Mouse (Mus musculus) heart, embryonic 11.5 days (tissue): ENCODE data around the gene St6galnac3. TPM values are rescaled to one million over a fixed set of nuclear protein-coding genes. Genes with fewer than 3 reads are reported as not detected.

Source experiments
- ATAC-seq: fragments of 200-750 bp; cut with Nextera tagmentation; replicated peaks from 2 replicates; pipeline ENCODE4 v1.8.0; 2017; ENCODE audit warnings: moderate library complexity; ENCODE audit not compliant: insufficient number of reproducible peaks, low FRiP score, low TSS enrichment
- H3K27ac ChIP-seq: fragments of 300-500 bp; sonication (generic); 2 replicates; pipeline ENCODE4 v1.5.1; 2014; ENCODE audit warnings: mild to moderate bottlenecking, low read depth, low read length
- H3K27me3 ChIP-seq: fragments of 300-500 bp; sonication (generic); 2 replicates; pipeline ENCODE4 v1.6.1; 2014; ENCODE audit warnings: mild to moderate bottlenecking, low read length, mixed read lengths; ENCODE audit not compliant: control insufficient read depth, insufficient read depth
- H3K36me3 ChIP-seq: fragments of 300-500 bp; sonication (generic); 2 replicates; pipeline ENCODE4 v1.6.1; 2014; ENCODE audit warnings: mild to moderate bottlenecking, low read length, moderate library complexity, mixed read lengths; ENCODE audit not compliant: control insufficient read depth, insufficient read depth
- H3K4me1 ChIP-seq: fragments of 300-500 bp; sonication (generic); 2 replicates; pipeline ENCODE4 v1.6.1; 2014; ENCODE audit warnings: low read length; ENCODE audit not compliant: control insufficient read depth, insufficient read depth
- H3K4me2 ChIP-seq: fragments of 300-500 bp; sonication (generic); 2 replicates; pipeline ENCODE4 v1.6.1; 2014; ENCODE audit warnings: mild to moderate bottlenecking, moderate library complexity
- H3K4me3 ChIP-seq: fragments of 300-500 bp; sonication (generic); 2 replicates; pipeline ENCODE4 v1.5.1; 2014; ENCODE audit warnings: low read depth, low read length
- H3K9ac ChIP-seq: fragments of 300-500 bp; sonication (generic); 2 replicates; pipeline ENCODE4 v1.6.1; 2014; ENCODE audit warnings: mild to moderate bottlenecking, low read depth, low read length, moderate library complexity
- H3K9me3 ChIP-seq: fragments of 300-500 bp; sonication (generic); replicated peaks from 2 replicates; pipeline ENCODE4 v1.6.1; 2016; ENCODE audit warnings: low read length; ENCODE audit not compliant: control insufficient read depth
- WGBS: fragments of 180-500 bp; shearing (Covaris S2); extraction: QIAGEN DNeasy Blood & Tissue Kit; methylation state at CpG from one replicate; pipeline ENCODE4 v1.1.7; 2014; ENCODE audit not compliant: insufficient replicate concordance; 5-methylcytosine and 5-hydroxymethylcytosine counted together
- polyA plus RNA-seq: library from polyadenylated mRNA; unstranded; fragments of >200 nt; fragmentation: Nextera tagmentation; extraction: Ambion mirVana; gene quantifications from 2 replicates; pipeline ENCODE4 v1.2.1, GENCODE M21; 2014

St6galnac3 gene
- polyA plus RNA-seq, 1 experiment from 2014 or later = 29.6 TPM

DNA sequence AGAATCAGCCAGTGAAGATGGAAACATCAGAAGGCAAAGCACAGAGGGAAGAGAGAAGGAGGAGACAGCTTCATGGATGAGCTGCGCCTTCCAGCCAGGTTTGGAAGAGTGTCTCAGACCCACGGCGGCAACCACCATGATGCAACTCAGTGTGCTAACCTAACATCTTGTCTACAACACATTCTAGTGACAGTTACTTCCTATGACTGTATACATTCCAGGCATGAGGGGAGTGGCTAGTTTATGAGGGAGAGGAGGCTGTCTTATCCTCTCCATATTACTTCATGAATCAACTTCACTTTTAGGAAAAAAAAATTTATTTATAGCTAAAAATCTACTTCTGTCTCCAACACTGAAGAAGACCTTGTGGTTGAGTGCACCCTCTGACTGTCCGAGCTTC is 264.8 kb downstream of the St6galnac3 start:
- no peak overlapping the region for H3K9ac ChIP-seq
- no peak overlapping the region for H3K4me3 ChIP-seq
- ATAC-seq = no peak
- 92% methylated on average over 4 of the region's 4 CpGs for WGBS
- H3K27ac ChIP-seq = no peak overlapping the region
- H3K4me1 ChIP-seq = no peaks in the 10 kb centered on the region
- H3K27me3 ChIP-seq = no peaks in the 10 kb centered on the region
- no peaks in the 10 kb centered on the region for H3K36me3 ChIP-seq
- H3K4me2 ChIP-seq = no peak overlapping the region
- no peaks in the 10 kb centered on the region for H3K9me3 ChIP-seq

DNA sequence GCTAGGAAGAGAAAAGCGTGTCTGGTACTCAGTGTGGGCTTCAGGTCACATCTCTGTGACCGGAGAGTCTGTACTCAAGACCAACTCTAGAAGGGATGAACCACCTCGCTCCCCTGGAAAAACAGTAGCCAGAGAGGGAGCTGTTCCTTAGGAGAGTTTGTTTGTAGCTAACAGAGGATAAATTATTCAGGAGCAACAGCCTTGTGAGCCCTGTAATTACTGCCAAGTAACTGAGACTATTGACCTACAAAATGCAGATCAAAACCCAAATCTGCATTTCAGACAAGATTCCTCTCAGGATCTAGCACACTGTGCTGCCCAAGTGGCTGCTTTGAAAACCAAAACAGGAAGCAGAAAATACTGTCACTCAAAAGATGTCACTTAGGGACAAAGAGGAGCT is 266.4 kb downstream of the St6galnac3 start:
- H3K27ac ChIP-seq = no peak overlapping the region
- H3K9me3 ChIP-seq = no peaks in the 10 kb centered on the region
- no peak for ATAC-seq
- no peaks in the 10 kb centered on the region for H3K27me3 ChIP-seq
- no peaks in the 10 kb centered on the region for H3K4me1 ChIP-seq
- H3K4me2 ChIP-seq = no peak overlapping the region
- no peaks in the 10 kb centered on the region for H3K36me3 ChIP-seq
- WGBS = 85% methylated on average over 3 of the region's 3 CpGs
- no peak overlapping the region for H3K9ac ChIP-seq
- no peak overlapping the region for H3K4me3 ChIP-seq

GRCm38 (mm10) chr3:153457701-153458100 is 267.3 kb downstream of the St6galnac3 start:
- Histone ChIP-seq H3K4me2 (no peak overlapping the region), H3K4me3 (no peak overlapping the region), H3K27me3 (no peaks in the 10 kb centered on the region), H3K4me1 (no peaks in the 10 kb centered on the region), H3K27ac (no peak overlapping the region), H3K9me3 (no peaks in the 10 kb centered on the region), H3K9ac (no peak overlapping the region), H3K36me3 (no peaks in the 10 kb centered on the region)
- no peak for ATAC-seq
- WGBS = 87% methylated on average over 4 of the region's 4 CpGs

GRCm38 (mm10) chr3:153457203-153457602 is 267.8 kb downstream of the St6galnac3 start:
- H3K9me3 ChIP-seq = no peaks in the 10 kb centered on the region
- 68% methylated on average over 2 of the region's 2 CpGs for WGBS
- H3K9ac ChIP-seq = no peak overlapping the region
- no peaks in the 10 kb centered on the region for H3K27me3 ChIP-seq
- no peak for ATAC-seq
- no peak overlapping the region for H3K27ac ChIP-seq
- no peak overlapping the region for H3K4me3 ChIP-seq
- H3K4me2 ChIP-seq = no peak overlapping the region
- H3K4me1 ChIP-seq = no peaks in the 10 kb centered on the region
- H3K36me3 ChIP-seq = no peaks in the 10 kb centered on the region

- Histone ChIP-seq H3K4me2 (no peak overlapping the region), H3K9me3 (no peaks in the 10 kb centered on the region), H3K27me3 (no peaks in the 10 kb centered on the region), H3K27ac (no peak overlapping the region), H3K4me1 (no peaks in the 10 kb centered on the region), H3K9ac (no peak overlapping the region), H3K4me3 (no peak overlapping the region), H3K36me3 (no peaks in the 10 kb centered on the region)
- ATAC-seq = no peak
- WGBS = 88% methylated on average over 5 of the region's 5 CpGs
These were observed 268.7 kb downstream of the St6galnac3 start for GRCm38 (mm10) chr3:153456227-153456626.

DNA sequence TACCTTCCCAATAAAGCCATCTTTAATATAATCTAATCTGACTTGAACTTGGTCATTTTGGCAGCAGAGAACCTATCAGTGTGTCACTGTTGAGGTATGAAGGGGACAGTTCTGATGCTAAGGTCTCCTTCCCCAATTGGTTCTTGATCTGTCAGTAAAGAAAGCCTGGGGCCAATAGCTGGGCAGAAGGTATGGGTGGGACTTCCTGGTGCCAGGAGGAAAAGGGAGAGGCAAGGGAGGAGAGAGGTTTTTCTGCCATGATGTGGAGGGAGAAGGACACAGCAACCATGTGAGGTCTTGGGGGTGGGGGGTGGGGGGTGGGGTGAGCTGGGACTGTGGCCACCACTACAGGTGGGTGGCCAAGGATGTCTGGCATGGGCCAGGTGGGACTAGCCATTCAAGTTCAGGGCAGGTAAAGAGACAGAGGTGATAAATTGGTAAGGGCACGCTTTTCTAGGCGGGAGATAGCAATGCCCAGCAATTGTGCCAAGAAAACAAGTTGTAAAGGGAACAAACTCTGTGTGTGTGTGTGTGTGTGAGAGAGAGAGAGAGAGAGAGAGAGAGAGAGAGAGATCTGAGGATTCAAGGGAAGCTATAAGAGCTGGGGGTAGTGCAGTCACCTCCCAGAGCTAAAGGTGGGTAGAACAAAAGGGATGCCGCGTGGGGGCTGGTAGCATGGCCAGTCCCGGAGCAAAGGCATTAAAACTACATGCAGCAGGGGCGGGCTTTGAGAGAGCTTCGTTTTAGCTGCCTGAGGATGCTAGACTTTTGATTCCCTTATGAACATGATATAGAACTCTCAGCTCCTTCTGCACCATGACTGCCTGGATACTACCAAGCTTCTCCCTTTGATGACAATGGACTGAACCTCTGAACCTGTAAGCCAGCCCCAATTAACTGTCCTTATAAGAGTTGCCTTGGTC is 271.6 kb downstream of the St6galnac3 start:
- no peak for ATAC-seq

DNA sequence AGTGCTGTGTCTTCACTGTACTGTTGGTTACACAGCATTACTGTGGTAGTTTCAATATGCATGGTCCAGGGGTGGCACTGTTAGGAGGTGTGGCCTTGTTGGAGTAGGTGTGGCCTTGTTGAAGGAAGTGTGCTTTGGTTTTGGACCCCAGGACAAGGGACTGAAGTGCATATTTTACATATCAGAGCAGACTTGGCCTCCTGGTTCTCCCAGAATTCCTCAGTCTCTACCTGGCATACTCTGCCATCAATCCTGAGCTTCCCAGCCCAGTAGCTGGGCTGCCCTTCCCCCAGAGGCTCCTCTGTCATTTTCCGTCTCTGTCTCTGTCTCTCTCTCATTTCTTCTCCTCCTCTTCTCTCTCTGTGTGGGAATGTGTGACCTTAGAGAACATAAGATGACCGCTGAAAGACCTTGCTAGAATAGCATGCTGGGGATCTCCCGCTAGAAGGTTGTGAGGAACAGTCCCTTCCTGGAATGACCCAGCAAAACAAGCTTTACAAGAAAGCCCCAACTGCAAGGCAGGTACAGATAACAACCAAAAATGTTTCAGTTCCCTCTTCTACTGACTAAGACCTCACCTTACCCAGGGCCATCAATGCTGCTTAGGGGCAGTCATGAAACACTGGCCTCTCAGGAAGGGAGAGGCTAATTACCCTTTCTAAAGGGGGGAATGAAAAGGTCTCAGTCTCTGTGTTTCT is 272.5 kb downstream of the St6galnac3 start:
- no peak overlapping the region for H3K27ac ChIP-seq
- H3K4me3 ChIP-seq = no peak overlapping the region
- H3K4me2 ChIP-seq = no peak overlapping the region
- no peaks in the 10 kb centered on the region for H3K36me3 ChIP-seq
- no peaks in the 10 kb centered on the region for H3K9me3 ChIP-seq
- H3K9ac ChIP-seq = no peak overlapping the region
- H3K27me3 ChIP-seq = no peaks in the 10 kb centered on the region
- H3K4me1 ChIP-seq = no peaks in the 10 kb centered on the region
- ATAC-seq = no peak
- WGBS = 95% methylated on average over 3 of the region's 3 CpGs

More for the DNA sequence above, 271.6 kb downstream of the St6galnac3 start:
- no peak overlapping the region for H3K4me3 ChIP-seq
- H3K27ac ChIP-seq = no peak overlapping the region
- no peak overlapping the region for H3K9ac ChIP-seq
- no peaks in the 10 kb centered on the region for H3K4me1 ChIP-seq
- H3K4me2 ChIP-seq = no peak overlapping the region
- H3K27me3 ChIP-seq = no peaks in the 10 kb centered on the region
- WGBS = 89% methylated on average over 7 of the region's 7 CpGs
- H3K36me3 ChIP-seq = no peaks in the 10 kb centered on the region
- H3K9me3 ChIP-seq = no peaks in the 10 kb centered on the region

DNA sequence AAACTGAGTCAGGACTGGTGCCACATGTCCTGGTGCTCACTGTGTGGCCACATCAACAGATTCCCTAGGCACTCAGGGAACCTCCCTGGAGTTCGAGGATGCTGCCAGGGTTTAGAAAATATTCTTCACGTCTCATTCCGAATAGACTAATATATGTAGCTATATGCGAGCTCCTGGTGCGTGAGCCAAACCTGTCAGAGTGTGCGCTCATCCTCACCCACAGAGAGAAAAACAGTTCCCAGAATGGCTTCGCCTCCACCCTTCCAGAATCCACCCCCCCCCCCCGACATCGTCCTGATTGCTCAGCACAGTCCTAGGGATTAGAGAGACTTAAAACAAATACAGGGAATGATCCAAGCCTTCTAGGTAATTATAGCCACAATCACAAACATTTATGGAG is 283.6 kb downstream of the St6galnac3 start:
- Histone ChIP-seq H3K4me1 (no peaks in the 10 kb centered on the region), H3K36me3 (no peaks in the 10 kb centered on the region), H3K4me3 (no peak overlapping the region), H3K27me3 (no peaks in the 10 kb centered on the region), H3K9ac (no peak overlapping the region), H3K4me2 (no peak overlapping the region), H3K27ac (no peak overlapping the region), H3K9me3 (no peaks in the 10 kb centered on the region)
- ATAC-seq = no peak
- WGBS = 88% methylated on average over 9 of the region's 9 CpGs
